Mouse (Mus musculus) neutrophil, adult 59 days (primary cell): Measurements from ENCODE around the gene Uck2. TPM values are rescaled to one million over a fixed set of nuclear protein-coding genes. Genes with fewer than 3 reads are reported as not detected.

ENCODE experiments used
- total RNA-seq, 2 experiments: library from RNA; stranded (reverse); gene quantifications; 1 replicate in 1 of 2; 2 replicates in 1 of 2; pipeline ENCODE4 v1.2.4; 2023

The Uck2 gene
- total RNA-seq: 10 to 100 TPM; 38.6 to 40.5 TPM

DNA sequence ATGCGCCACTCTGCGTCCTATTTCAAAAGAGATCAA lies at the start of gene Uck2:
Gene Uck2, minus strand, starts transcription at position 1 of the 36 bp plus-strand sequence.

DNA sequence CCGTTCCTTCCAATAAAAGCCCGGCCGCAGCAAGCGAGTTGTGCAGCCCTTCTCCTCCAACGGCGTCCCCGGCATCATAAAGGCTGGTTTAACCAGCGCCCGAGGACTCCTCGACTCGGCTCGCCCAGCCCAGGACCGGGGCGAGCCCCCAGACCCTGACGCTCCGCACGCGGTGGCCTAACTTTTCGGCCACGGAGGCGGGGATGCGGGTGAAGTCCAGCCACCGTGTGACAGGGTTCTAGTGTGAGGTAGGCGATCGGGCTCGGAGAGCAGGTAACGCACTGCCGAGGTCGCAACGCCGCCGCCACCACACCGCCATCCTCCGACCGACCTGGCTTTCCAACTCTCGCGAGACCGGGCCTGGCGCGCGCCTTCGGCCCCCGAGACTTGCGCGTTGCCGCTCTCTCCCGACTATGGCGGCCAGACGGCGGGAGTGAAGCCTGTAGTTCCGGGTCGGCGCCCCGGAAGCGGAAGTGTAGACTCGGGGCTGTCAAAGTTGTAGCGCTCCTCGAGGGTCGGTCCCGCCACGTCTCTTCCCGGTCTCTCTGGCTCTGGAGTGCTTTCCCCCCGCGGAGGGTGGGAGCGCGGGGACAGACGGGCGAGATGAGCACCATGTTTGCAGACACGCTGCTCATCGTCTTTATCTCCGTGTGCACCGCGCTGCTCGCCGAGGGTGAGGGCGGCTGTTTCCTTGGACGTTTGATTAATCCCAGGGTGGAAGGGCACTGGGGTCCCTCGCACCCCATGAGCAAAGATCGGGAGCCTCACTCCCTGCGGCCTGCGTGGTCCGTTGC lies 23.3 kb upstream of the Uck2 start, which contains the start of gene Tmco1:
Gene Tmco1, plus strand, starts transcription at position 118 of the 794 bp plus-strand sequence.

Other genes starting within 250 kb of the Uck2 start
- gene Tmco1, start 23.1 kb upstream of the Uck2 start, total RNA-seq: 10 to 100 TPM; 33.9 to 38.7 TPM
- 10 to 100 TPM; 24.5 to 34.1 TPM for gene Aldh9a1, start 64.7 kb upstream of the Uck2 start, total RNA-seq
- 10 to 100 TPM; 10.7 to 14.0 TPM for gene Mgst3, start 108.5 kb upstream of the Uck2 start, total RNA-seq
- not detected for gene Lrrc52, start 181.5 kb upstream of the Uck2 start, total RNA-seq